Mouse (Mus musculus) limb, embryonic 12.5 days (tissue): ENCODE measurements around the gene Terb1. TPM values are rescaled to one million over a fixed set of nuclear protein-coding genes. Genes with fewer than 3 reads are reported as not detected.

Experiments used
- ATAC-seq: fragments of 200-750 bp; cut with Nextera tagmentation; 2 replicates; pipeline ENCODE4 v1.8.0; 2017; ENCODE audit warnings: low read depth, moderate TSS enrichment; ENCODE audit not compliant: insufficient number of reproducible peaks, insufficient read depth, low FRiP score, low TSS enrichment
- H3K27ac ChIP-seq: fragments of 300-500 bp; sonication (generic); 2 replicates; pipeline ENCODE4 v1.5.1; 2016; ENCODE audit warnings: mild to moderate bottlenecking, moderate library complexity
- H3K27me3 ChIP-seq: fragments of 300-500 bp; sonication (generic); 2 replicates; pipeline ENCODE4 v1.6.1; 2016; ENCODE audit warnings: mild to moderate bottlenecking, moderate library complexity
- H3K36me3 ChIP-seq: fragments of 300-500 bp; sonication (generic); 2 replicates; pipeline ENCODE4 v1.6.1; 2016; ENCODE audit warnings: mild to moderate bottlenecking, moderate library complexity
- H3K4me1 ChIP-seq: fragments of 300-500 bp; sonication (generic); replicated peaks from 2 replicates; pipeline ENCODE4 v1.6.1; 2016
- H3K4me2 ChIP-seq: fragments of 300-500 bp; sonication (generic); 2 replicates; pipeline ENCODE4 v1.6.1; 2016; ENCODE audit warnings: mild to moderate bottlenecking, moderate library complexity
- H3K4me3 ChIP-seq: fragments of 300-500 bp; sonication (generic); replicated peaks from 2 replicates; pipeline ENCODE4 v1.5.1; 2016; ENCODE audit warnings: mild to moderate bottlenecking
- H3K9ac ChIP-seq: fragments of 300-500 bp; sonication (generic); replicated peaks from 2 replicates; pipeline ENCODE4 v1.6.1; 2016; ENCODE audit warnings: mild to moderate bottlenecking, moderate library complexity
- H3K9me3 ChIP-seq: fragments of 300-500 bp; sonication (generic); 2 replicates; pipeline ENCODE4 v1.6.1; 2016; ENCODE audit warnings: mild to moderate bottlenecking, moderate library complexity
- WGBS: fragments of 180-500 bp; shearing (Covaris S2); methylation state at CpG from one replicate; pipeline ENCODE4 v1.1.7; 2016; 5-methylcytosine and 5-hydroxymethylcytosine counted together
- polyA plus RNA-seq: library from polyadenylated mRNA; unstranded; fragments of >200 nt; fragmentation: Nextera tagmentation; extraction: Ambion mirVana; gene quantifications from 2 replicates; pipeline ENCODE4 v1.2.1, GENCODE M21; 2016

The Terb1 gene
- polyA plus RNA-seq, result 0.28 and 0.70 TPM in 2 replicates

GRCm38 (mm10) chr8:104509061-104510006 lies at the start of gene Terb1:
Gene Terb1, minus strand, starts transcription at chr8:104509910.
- peak; percentile 75 for ATAC-seq
- Histone ChIP-seq H3K27me3 (no peaks in the 10 kb centered on the region), H3K9ac (peak within 1 kb of the TSS; percentile 75), H3K9me3 (no peaks in the 10 kb centered on the region), H3K27ac (peak within 1 kb of the TSS; percentile 64), H3K36me3 (peaks cover 18% of the 10 kb centered on the region), H3K4me2 (peak within 1 kb of the TSS; percentile 100), H3K4me1 (peaks cover 12% of the 10 kb centered on the region), H3K4me3 (peak within 1 kb of the TSS; percentile 64)
- WGBS, result 2% methylated on average over 64 of the region's 64 CpGs

- no peak overlapping the region for H3K9ac ChIP-seq
These were observed 47.5 kb upstream of the Terb1 start for GRCm38 (mm10) chr8:104557226-104557625.

GRCm38 (mm10) chr8:104555191-104555590 lies 45.5 kb upstream of the Terb1 start:
- 89% methylated on average over 4 of the region's 4 CpGs for WGBS
- Histone ChIP-seq H3K27ac (no peak overlapping the region), H3K4me2 (no peak overlapping the region), H3K36me3 (no peaks in the 10 kb centered on the region), H3K4me1 (peaks cover 5% of the 10 kb centered on the region), H3K27me3 (no peaks in the 10 kb centered on the region), H3K4me3 (no peak overlapping the region), H3K9me3 (no peaks in the 10 kb centered on the region), H3K9ac (no peak overlapping the region)
- no peak for ATAC-seq

More at GRCm38 (mm10) chr8:104557226-104557625, 47.5 kb upstream of the Terb1 start:
- Histone ChIP-seq H3K27me3 (no peaks in the 10 kb centered on the region), H3K4me1 (no peaks in the 10 kb centered on the region), H3K27ac (no peak overlapping the region), H3K4me3 (no peak overlapping the region), H3K9me3 (no peaks in the 10 kb centered on the region), H3K36me3 (no peaks in the 10 kb centered on the region), H3K4me2 (no peak overlapping the region)
- ATAC-seq, result no peak
- WGBS, result 77% methylated on average over 7 of the region's 7 CpGs

- no peak overlapping the region for H3K27ac ChIP-seq
- peaks cover 11% of the 10 kb centered on the region for H3K4me1 ChIP-seq
- H3K9me3 ChIP-seq, result no peaks in the 10 kb centered on the region
- H3K4me2 ChIP-seq, result no peak overlapping the region
- 81% methylated on average over 8 of the region's 8 CpGs for WGBS
- no peak overlapping the region for H3K4me3 ChIP-seq
- H3K36me3 ChIP-seq, result no peaks in the 10 kb centered on the region
- no peak overlapping the region for H3K9ac ChIP-seq
- ATAC-seq, result no peak
- H3K27me3 ChIP-seq, result peaks cover 60% of the 10 kb centered on the region
These were observed 33.8 kb upstream of the Terb1 start for GRCm38 (mm10) chr8:104543440-104544045.

GRCm38 (mm10) chr8:104542160-104542559 lies 32.5 kb upstream of the Terb1 start:
- peaks cover 11% of the 10 kb centered on the region for H3K4me1 ChIP-seq
- peaks cover 67% of the 10 kb centered on the region for H3K27me3 ChIP-seq
- no peak overlapping the region for H3K9ac ChIP-seq
- H3K4me3 ChIP-seq, result no peak overlapping the region
- no peak overlapping the region for H3K27ac ChIP-seq
- H3K9me3 ChIP-seq, result no peaks in the 10 kb centered on the region
- H3K4me2 ChIP-seq, result no peak overlapping the region
- H3K36me3 ChIP-seq, result no peaks in the 10 kb centered on the region
- no peak for ATAC-seq
- 15% methylated on average over 11 of the region's 11 CpGs for WGBS

GRCm38 (mm10) chr8:104541515-104541880 lies 31.8 kb upstream of the Terb1 start:
- no peak for ATAC-seq
- Histone ChIP-seq H3K27me3 (peaks cover 68% of the 10 kb centered on the region), H3K4me3 (peak overlapping the region; percentile 50), H3K9me3 (no peaks in the 10 kb centered on the region), H3K4me1 (peaks cover 11% of the 10 kb centered on the region), H3K36me3 (no peaks in the 10 kb centered on the region), H3K4me2 (peak overlapping the region; percentile 81), H3K9ac (no peak overlapping the region), H3K27ac (no peak overlapping the region)
- WGBS, result 15% methylated on average over 8 of the region's 8 CpGs

- H3K27me3 ChIP-seq, result peaks cover 68% of the 10 kb centered on the region
- H3K4me3 ChIP-seq, result peak overlapping the region; percentile 50
- H3K36me3 ChIP-seq, result no peaks in the 10 kb centered on the region
- WGBS, result under 1% methylated on average over 76 of the region's 76 CpGs
- peak overlapping the region; percentile 81 for H3K4me2 ChIP-seq
- no peaks in the 10 kb centered on the region for H3K9me3 ChIP-seq
- H3K27ac ChIP-seq, result no peak overlapping the region
- H3K9ac ChIP-seq, result peak overlapping the region; percentile 54
- ATAC-seq, result peak; percentile 17; the same call in 1 of the 2 replicates
- peaks cover 11% of the 10 kb centered on the region for H3K4me1 ChIP-seq
These were observed 31.2 kb upstream of the Terb1 start for GRCm38 (mm10) chr8:104540710-104541514.

GRCm38 (mm10) chr8:104540238-104540637 lies 30.5 kb upstream of the Terb1 start:
- H3K4me2 ChIP-seq, result peak overlapping the region; percentile 81
- peaks cover 14% of the 10 kb centered on the region for H3K4me1 ChIP-seq
- ATAC-seq, result no peak
- peak overlapping the region; percentile 50 for H3K4me3 ChIP-seq
- H3K27ac ChIP-seq, result no peak overlapping the region
- peaks cover 68% of the 10 kb centered on the region for H3K27me3 ChIP-seq
- H3K9ac ChIP-seq, result no peak overlapping the region
- H3K9me3 ChIP-seq, result no peaks in the 10 kb centered on the region
- 31% methylated on average over 7 of the region's 7 CpGs for WGBS
- no peaks in the 10 kb centered on the region for H3K36me3 ChIP-seq

GRCm38 (mm10) chr8:104539566-104539965 lies 29.9 kb upstream of the Terb1 start:
- 93% methylated on average over 2 of the region's 2 CpGs for WGBS
- no peak for ATAC-seq

GRCm38 (mm10) chr8:104538896-104539295 lies 29.2 kb upstream of the Terb1 start:
- H3K4me3 ChIP-seq, result no peak overlapping the region
- H3K27ac ChIP-seq, result no peak overlapping the region
- no peak for ATAC-seq
- H3K4me1 ChIP-seq, result peaks cover 20% of the 10 kb centered on the region
- 78% methylated on average over 4 of the region's 4 CpGs for WGBS
- no peaks in the 10 kb centered on the region for H3K36me3 ChIP-seq
- H3K4me2 ChIP-seq, result no peak overlapping the region
- H3K9ac ChIP-seq, result no peak overlapping the region
- H3K9me3 ChIP-seq, result no peaks in the 10 kb centered on the region
- H3K27me3 ChIP-seq, result peaks cover 62% of the 10 kb centered on the region

More at GRCm38 (mm10) chr8:104539566-104539965, 29.9 kb upstream of the Terb1 start:
- Histone ChIP-seq H3K36me3 (no peaks in the 10 kb centered on the region), H3K4me1 (peaks cover 20% of the 10 kb centered on the region), H3K27me3 (peaks cover 68% of the 10 kb centered on the region), H3K4me3 (no peak overlapping the region), H3K27ac (no peak overlapping the region), H3K9me3 (no peaks in the 10 kb centered on the region), H3K4me2 (no peak overlapping the region), H3K9ac (no peak overlapping the region)

- Histone ChIP-seq H3K4me3 (no peak overlapping the region), H3K9ac (no peak overlapping the region), H3K9me3 (no peaks in the 10 kb centered on the region), H3K27ac (no peak overlapping the region), H3K27me3 (peaks cover 33% of the 10 kb centered on the region), H3K36me3 (no peaks in the 10 kb centered on the region), H3K4me2 (0 out of 2 replicates have a peak overlapping the region, but pooled peaks have one; percentile 65), H3K4me1 (peaks cover 28% of the 10 kb centered on the region)
- ATAC-seq, result no peak
- WGBS, result 78% methylated on average over 4 of the region's 4 CpGs
These were observed 26.3 kb upstream of the Terb1 start for GRCm38 (mm10) chr8:104536028-104536427.
